ENCODE assay signal across 23 mouse cellular contexts in genomic region chr6:92822006-92822405, GRCm38 (mm10). TPM values are rescaled to one million over a fixed set of nuclear protein-coding genes. Genes with fewer than 3 reads are reported as not detected.
DNase-seq lines count a peak whose midpoint lies in the region; ATAC-seq and TF ChIP-seq lines count a peak whose summit lies in the region.
"Had no signal": no experiment of that assay in that cellular context is flagged by ENCODE, and none has a peak within 500 bp of the region (broad histone marks: within the 10 kb centered on the region; RNA-seq: fewer than 3 reads in every experiment).

No protein-coding gene starts in this region.

- H3K79me2 ChIP-seq in heart, adult 2 months (replicated peaks; ENCODE audit: control insufficient read depth, insufficient read depth, low read length) = no peaks in the 10 kb centered on the region

- intact Hi-C loops in heart, adult 2 months (cut with DNase I) = no loop called here

- H3K27me3 ChIP-seq in heart, adult 2 months (ENCODE audit: control insufficient read depth, insufficient read depth, low read length) = no peaks in the 10 kb centered on the region
- no peaks in the 10 kb centered on the region for H3K27me3 ChIP-seq in midbrain, embryonic 14.5 days (ENCODE audit: control insufficient read depth, insufficient read depth, low read length)
- H3K27me3 ChIP-seq in midbrain, embryonic 15.5 days (replicated peaks) = peaks cover 3% of the 10 kb centered on the region; the same call in 1 of the 2 replicates
- H3K27me3 ChIP-seq: CH12.LX; embryonic facial prominence, embryonic 13.5 days had no signal

- TF ChIP-seq POLR2A in heart, adult 2 months (IDR thresholded peaks at IDR 0.05; ENCODE audit: insufficient read depth, low read depth, low read length) = no peak

- no peak for TF ChIP-seq EP300 in heart, adult 2 months (IDR thresholded peaks at IDR 0.05; ENCODE audit: insufficient read depth, low read depth, low read length)

- peaks cover 2% of the 10 kb centered on the region for H3K36me3 ChIP-seq in heart, adult 2 months (ENCODE audit: control insufficient read depth, insufficient read depth, low read length)
- no peaks in the 10 kb centered on the region for H3K36me3 ChIP-seq in midbrain, embryonic 14.5 days (ENCODE audit: control insufficient read depth, insufficient read depth, low read length)
- H3K36me3 ChIP-seq in midbrain, embryonic 15.5 days (replicated peaks) = no peaks in the 10 kb centered on the region
- H3K36me3 ChIP-seq: embryonic facial prominence, embryonic 13.5 days; hindbrain, embryonic 13.5 days had no signal

- no peak for TF ChIP-seq CTCF in heart, adult 2 months (IDR thresholded peaks at IDR 0.05)

- no peaks in the 10 kb centered on the region for H3K4me1 ChIP-seq in heart, adult 2 months (ENCODE audit: control insufficient read depth, insufficient read depth, low read length)
- H3K4me1 ChIP-seq in midbrain, embryonic 14.5 days (ENCODE audit: control insufficient read depth, insufficient read depth, low read length) = peaks cover 6% of the 10 kb centered on the region
- 0 out of 2 replicates have a peak, but pooled peaks cover 6% of the 10 kb centered on the region for H3K4me1 ChIP-seq in midbrain, embryonic 15.5 days
- H3K4me1 ChIP-seq: embryonic facial prominence, embryonic 13.5 days had no signal

- ATAC-seq in midbrain, embryonic 14.5 days (ENCODE audit: low FRiP score, low TSS enrichment) = no peak
- no peak for ATAC-seq in midbrain, embryonic 15.5 days (replicated peaks)
- ATAC-seq: forebrain, embryonic 14.5 days; intestine, postnatal 0 days had no signal

- no peaks in the 10 kb centered on the region for H3K9me3 ChIP-seq in midbrain, embryonic 14.5 days (ENCODE audit: control insufficient read depth, low read length)
- no peaks in the 10 kb centered on the region for H3K9me3 ChIP-seq in midbrain, embryonic 15.5 days
- H3K9me3 ChIP-seq: embryonic facial prominence, embryonic 13.5 days; heart, embryonic 10.5 days; hindbrain, embryonic 13.5 days had no signal

- DNase-seq in adrenal gland, adult 2 months = peak; percentile 64
- DNase-seq in adrenal gland, postnatal 25 days = no peak
- peak; percentile 63 for DNase-seq in heart, adult 11 months
- no peak for DNase-seq in heart, adult 2 months
- DNase-seq in midbrain, embryonic 14.5 days = peak; percentile 15
- DNase-seq in NIH3T3 (ENCODE audit: low read depth) = peak; percentile 40
- DNase-seq in layer of hippocampus, postnatal 25 days (ENCODE audit: extremely low spot score in 1 of 2, low spot score in 1 of 2) = no peak
- DNase-seq: cerebellum, adult 18-20 months; cerebellum, adult 9-11 months; cerebellum, postnatal 36 days; gastrocnemius, adult 2 months; gastrocnemius, postnatal 25 days; heart, postnatal 10 days; heart, postnatal 4 days; kidney, adult 8-10 months had no signal

- no peak overlapping the region for H3K4me3 ChIP-seq in heart, adult 2 months
- no peak overlapping the region for H3K4me3 ChIP-seq in midbrain, embryonic 14.5 days (replicated peaks; ENCODE audit: low read depth, low read length)
- no peak overlapping the region for H3K4me3 ChIP-seq in midbrain, embryonic 15.5 days
- H3K4me3 ChIP-seq: embryonic facial prominence, embryonic 13.5 days; gastrocnemius, adult 2 months; heart, embryonic 10.5 days; hindbrain, embryonic 13.5 days had no signal

- H3K27ac ChIP-seq in heart, adult 2 months = no peak overlapping the region
- no peak overlapping the region for H3K27ac ChIP-seq in midbrain, embryonic 14.5 days (replicated peaks; ENCODE audit: low read depth, low read length)
- H3K27ac ChIP-seq in midbrain, embryonic 15.5 days = no peak overlapping the region
- H3K27ac ChIP-seq: embryonic facial prominence, embryonic 13.5 days; gastrocnemius, adult 2 months; heart, embryonic 10.5 days; hindbrain, embryonic 13.5 days had no signal

- H3K9ac ChIP-seq in heart, adult 2 months (ENCODE audit: low read depth, low read length) = no peak overlapping the region
- H3K9ac ChIP-seq in midbrain, embryonic 14.5 days (replicated peaks; ENCODE audit: low read length) = no peak overlapping the region
- no peak overlapping the region for H3K9ac ChIP-seq in midbrain, embryonic 15.5 days
- H3K9ac ChIP-seq: embryonic facial prominence, embryonic 13.5 days; hindbrain, embryonic 13.5 days had no signal

- WGBS in heart, adult 2 months = 78% methylated on average over 6 of the region's 6 CpGs
- 22% methylated on average over 6 of the region's 6 CpGs for WGBS in midbrain, embryonic 14.5 days
- WGBS in midbrain, embryonic 15.5 days = 30% methylated on average over 6 of the region's 6 CpGs

- no peak overlapping the region for H3K4me2 ChIP-seq in midbrain, embryonic 14.5 days (ENCODE audit: low read length)
- no peak overlapping the region for H3K4me2 ChIP-seq in midbrain, embryonic 15.5 days
- H3K4me2 ChIP-seq: embryonic facial prominence, embryonic 13.5 days; hindbrain, embryonic 13.5 days had no signal

RNA-seq across cellular contexts. Expression of gene A730049H05Rik, which starts 5.7 kb away (rescaled TPM):
- 1 to 10 TPM; 1.9 to 5.3 TPM for total RNA-seq in adrenal gland, adult 2 months (2021)
- polyA plus RNA-seq in adrenal gland, adult 2 months (2012; rRNA removed) = 0.10 and 0.24 TPM in 2 replicates
- 3.0 and 4.6 TPM in 2 replicates for total RNA-seq in adrenal gland, postnatal 25 days (2021)
- under 1 TPM in 1 of 2 experiments, not detected in 1; 0.30 TPM for total RNA-seq in heart, adult 2 months (2021)
- 0.06 TPM in 1 of 2 replicates, not detected in the other for polyA plus RNA-seq in heart, adult 2 months (2012; rRNA removed)
- polyA plus RNA-seq in midbrain, embryonic 14.5 days (2014; fragmentation: Nextera tagmentation; extraction: Ambion mirVana) = 0.37 and 0.46 TPM in 2 replicates
- 0.40 and 0.60 TPM in 2 replicates for polyA plus RNA-seq in midbrain, embryonic 15.5 days (2015; fragmentation: Nextera tagmentation; extraction: Ambion mirVana)
- total RNA-seq in layer of hippocampus, postnatal 25 days (2021) = under 1 TPM in 1 of 2 experiments, not detected in 1; 0.12 TPM
- total RNA-seq: CH12.LX; granulocyte monocyte progenitor cell, adult 5-6 weeks had no signal
- polyA plus RNA-seq: forebrain, embryonic 14.5 days had no signal

RNA-seq across cellular contexts. Expression of gene Gm15737, which starts 47.2 kb away (rescaled TPM):
- total RNA-seq in adrenal gland, adult 2 months (2021) = under 1 TPM; 0.06 to 0.07 TPM
- 0.02 TPM in 1 of 2 replicates, not detected in the other for polyA plus RNA-seq in adrenal gland, adult 2 months (2012; rRNA removed)
- not detected in 2 replicates for total RNA-seq in adrenal gland, postnatal 25 days (2021)
- total RNA-seq in heart, adult 2 months (2021) = under 1 TPM; 0.36 to 0.52 TPM
- polyA plus RNA-seq in heart, adult 2 months (2012; rRNA removed) = 0.12 and 0.56 TPM in 2 replicates
- polyA plus RNA-seq in midbrain, embryonic 14.5 days (2014; fragmentation: Nextera tagmentation; extraction: Ambion mirVana) = 0.05 TPM in 1 of 2 replicates, not detected in the other
- not detected in 2 replicates for polyA plus RNA-seq in midbrain, embryonic 15.5 days (2015; fragmentation: Nextera tagmentation; extraction: Ambion mirVana)
- total RNA-seq in layer of hippocampus, postnatal 25 days (2021) = not detected
- total RNA-seq: CH12.LX; granulocyte monocyte progenitor cell, adult 5-6 weeks had no signal
- polyA plus RNA-seq: embryonic facial prominence, embryonic 13.5 days; forebrain, embryonic 14.5 days; hindbrain, embryonic 13.5 days had no signal

Comparison
In these comparisons a context has a peak if more than half of its experiments do, and no peak if none do; other contexts are left out.
1. DNase-seq: peak in adrenal gland, adult 2 months (single experiment), heart, adult 11 months (single experiment), midbrain, embryonic 14.5 days (single experiment) and NIH3T3 (single experiment); none in adrenal gland, postnatal 25 days (single experiment), heart, adult 2 months (0 of 2) and layer of hippocampus, postnatal 25 days (0 of 2).